Mouse (Mus musculus): Measurements from ENCODE around the gene Ugt1a6b.
"Not testable (repeated sequence)": the region's sequence is repeated elsewhere in the genome, so short reads cannot be mapped to it uniquely, and the experiment has no call there.

Gene Ugt1a6b

DNA sequence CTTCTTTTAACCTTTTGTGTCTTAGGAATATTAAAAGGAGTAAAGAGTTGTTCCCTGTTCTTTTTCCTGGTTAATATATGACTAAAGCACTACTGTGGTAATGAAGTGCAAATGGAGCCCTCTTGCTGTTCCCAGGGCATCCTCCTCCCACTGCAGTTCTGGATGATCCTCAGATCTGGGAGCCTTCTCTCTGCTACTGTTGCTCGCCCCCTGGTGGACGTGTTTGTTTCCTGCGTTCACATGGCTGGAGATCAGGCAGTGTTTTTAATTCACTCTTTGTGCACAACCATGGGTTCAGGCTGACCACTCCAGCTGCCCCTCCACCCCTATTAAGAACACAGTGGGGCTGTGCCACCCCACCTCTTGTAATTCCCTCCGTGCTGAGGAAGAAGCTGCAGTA, 17.5 kb downstream of the Ugt1a6b start:
- DNase-seq (ENCODE audit: low read depth, low spot score), result not testable (repeated sequence)

GRCm38 (mm10) chr1:88121521-88121920, 18.5 kb downstream of the Ugt1a6b start:
- DNase-seq (ENCODE audit: low read depth, low spot score), result not testable (repeated sequence)

DNA sequence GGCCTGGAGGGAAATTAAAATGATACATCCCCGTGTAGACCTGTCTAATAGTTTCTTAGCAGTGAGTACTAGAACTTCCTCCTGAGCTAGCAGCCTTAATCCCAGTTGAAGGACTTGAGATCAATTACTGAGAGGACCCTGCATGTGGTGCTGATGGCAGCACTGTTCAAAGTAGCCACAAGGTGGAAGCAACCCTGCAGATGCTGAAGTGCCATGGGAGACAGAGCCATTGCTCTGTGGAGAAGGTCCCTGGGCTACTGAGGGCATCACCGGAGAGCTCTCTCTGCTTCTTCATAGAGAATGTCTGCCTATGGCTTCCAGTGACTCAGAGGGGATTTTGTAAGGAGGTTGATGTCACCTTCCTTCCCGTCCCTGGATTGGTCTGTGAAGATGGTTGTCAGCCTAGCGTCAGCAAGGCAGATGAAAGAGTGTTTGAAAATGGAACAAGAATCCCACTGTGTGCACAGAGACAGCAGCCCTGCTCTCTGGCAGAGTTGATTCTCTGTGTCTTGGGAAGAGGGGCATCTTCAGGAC, 22.8 kb downstream of the Ugt1a6b start:
- not testable (repeated sequence) for DNase-seq (ENCODE audit: low read depth, low spot score)

GRCm38 (mm10) chr1:88129091-88129490, 26.0 kb downstream of the Ugt1a6b start:
- not testable (repeated sequence) for DNase-seq (ENCODE audit: low read depth, low spot score)

DNA sequence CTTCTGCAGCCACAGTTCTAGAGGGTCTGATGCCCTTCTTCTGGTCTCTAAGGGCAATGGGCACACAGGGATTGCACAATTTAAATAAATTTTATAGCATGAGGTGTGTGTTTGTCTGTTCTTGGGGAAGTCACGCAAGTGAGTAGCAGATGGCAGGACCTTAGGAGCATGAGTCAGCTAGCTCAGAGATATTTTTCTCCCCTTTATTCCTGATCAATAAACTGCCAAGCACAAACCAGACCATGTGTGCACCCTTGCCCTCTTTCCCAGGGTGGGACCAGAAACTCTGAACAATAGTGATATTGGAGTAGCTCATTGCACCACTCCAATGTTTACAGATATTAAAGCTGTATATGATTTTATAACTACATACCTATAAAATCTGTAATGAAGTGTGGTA, 27.2 kb downstream of the Ugt1a6b start:
- DNase-seq (ENCODE audit: low read depth, low spot score), result not testable (repeated sequence)

DNA sequence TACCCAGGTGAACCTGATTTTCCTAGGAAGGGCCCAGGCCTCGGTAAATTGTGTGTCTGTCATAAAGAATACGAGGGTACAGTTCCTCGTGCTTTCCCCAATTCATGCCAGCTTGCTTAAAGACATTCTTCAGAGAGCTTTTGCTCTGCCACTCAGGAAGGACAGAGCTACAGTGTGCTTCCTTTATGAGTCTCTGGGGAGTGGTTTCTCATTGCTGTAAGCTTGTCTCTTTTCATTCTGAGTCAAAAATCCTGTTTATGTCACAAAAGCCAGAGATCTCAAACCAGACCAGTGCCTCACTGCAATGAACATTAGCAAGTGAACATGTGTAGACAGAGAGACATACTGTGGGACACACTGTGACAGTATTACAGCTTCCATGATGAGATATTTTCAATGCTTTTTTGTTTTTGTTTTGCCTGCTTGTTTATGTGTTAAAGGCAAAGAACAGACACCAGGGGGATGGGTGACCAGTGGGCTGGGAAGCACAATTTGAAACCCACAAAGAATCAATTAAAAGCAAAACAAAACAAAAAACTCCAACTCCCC, 30.9 kb downstream of the Ugt1a6b start:
- DNase-seq (ENCODE audit: low read depth, low spot score), result no peak

- DNase-seq (ENCODE audit: low read depth, low spot score), result not testable (repeated sequence)
Measured at GRCm38 (mm10) chr1:88134457-88135011, 31.5 kb downstream of the Ugt1a6b start, which contains the start of gene Ugt1a6a. Ugt1a6a (plus strand) TSS chr1:88134809.

- not testable (repeated sequence) for DNase-seq (ENCODE audit: low read depth, low spot score)
Measured at GRCm38 (mm10) chr1:88135229-88135904, 32.3 kb downstream of the Ugt1a6b start.

DNA sequence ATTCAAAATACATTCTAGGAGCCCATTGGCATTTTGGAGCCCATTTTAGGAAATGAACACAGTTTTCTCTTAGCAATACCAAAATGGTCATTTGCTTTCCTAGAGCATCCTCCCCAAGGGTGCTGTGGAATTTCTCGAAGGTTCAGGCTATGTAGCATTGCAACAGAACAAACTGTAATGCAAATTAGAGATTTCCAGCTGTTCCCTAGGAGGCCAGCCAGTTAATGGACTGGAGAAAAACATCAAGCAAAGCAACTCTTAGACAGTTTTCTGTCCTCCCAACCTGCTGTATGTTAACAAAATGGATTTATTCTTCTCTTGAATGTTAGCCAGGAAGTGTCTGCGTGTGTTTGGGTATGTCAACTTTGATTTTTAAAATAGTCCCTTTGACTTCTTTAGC, 33.6 kb downstream of the Ugt1a6b start:
- no peak for DNase-seq (ENCODE audit: low read depth, low spot score)

DNA sequence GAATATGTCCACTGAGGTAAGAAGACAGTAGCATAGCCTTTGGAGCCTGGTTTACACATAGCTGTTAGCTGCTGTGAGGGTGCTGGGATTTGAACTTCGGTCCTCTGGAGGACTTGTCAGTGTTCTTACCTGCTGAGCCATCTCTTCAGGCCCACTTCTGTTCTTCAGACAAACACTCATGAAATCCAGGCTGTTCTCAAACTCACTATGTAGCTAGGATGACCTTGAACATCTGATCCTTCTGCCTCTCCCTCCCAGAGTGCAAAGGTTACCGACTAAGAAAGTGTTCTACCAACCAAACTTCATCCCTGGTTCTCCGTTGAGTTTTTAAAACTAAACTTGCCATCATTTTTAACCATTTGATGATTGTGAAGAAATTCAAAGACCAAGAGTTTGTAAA, 34.2 kb downstream of the Ugt1a6b start:
- no peak for DNase-seq (ENCODE audit: low read depth, low spot score)

- no peak for DNase-seq (ENCODE audit: low read depth, low spot score)
Measured at GRCm38 (mm10) chr1:88138145-88138544, 35.1 kb downstream of the Ugt1a6b start.

GRCm38 (mm10) chr1:88140492-88140891, 37.4 kb downstream of the Ugt1a6b start:
- DNase-seq (ENCODE audit: low read depth, low spot score), result not testable (repeated sequence)

GRCm38 (mm10) chr1:88143966-88144675, 41.1 kb downstream of the Ugt1a6b start:
- DNase-seq (ENCODE audit: low read depth, low spot score), result not testable (repeated sequence)

GRCm38 (mm10) chr1:88145278-88145677, 42.2 kb downstream of the Ugt1a6b start:
- not testable (repeated sequence) for DNase-seq (ENCODE audit: low read depth, low spot score)

DNA sequence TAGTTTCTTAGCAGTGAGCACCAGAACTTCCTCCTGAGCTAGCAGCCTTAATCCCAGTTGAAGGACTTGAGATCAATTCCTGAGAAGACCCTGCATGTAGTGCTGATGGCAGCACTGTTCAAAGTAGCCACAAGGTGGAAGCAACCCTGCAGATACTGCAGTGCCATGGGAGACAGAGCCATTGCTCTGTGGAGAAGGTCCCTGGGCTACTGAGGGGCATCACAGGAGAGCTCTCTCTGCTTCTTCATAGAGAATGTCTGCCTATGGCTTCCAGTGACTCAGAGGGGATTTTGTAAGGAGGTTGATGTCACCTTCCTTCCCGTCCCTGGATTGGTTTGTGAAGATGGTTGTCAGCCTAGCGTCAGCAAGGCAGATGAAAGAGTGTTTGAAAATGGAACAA, 47.1 kb downstream of the Ugt1a6b start:
- DNase-seq (ENCODE audit: low read depth, low spot score), result not testable (repeated sequence)

DNA sequence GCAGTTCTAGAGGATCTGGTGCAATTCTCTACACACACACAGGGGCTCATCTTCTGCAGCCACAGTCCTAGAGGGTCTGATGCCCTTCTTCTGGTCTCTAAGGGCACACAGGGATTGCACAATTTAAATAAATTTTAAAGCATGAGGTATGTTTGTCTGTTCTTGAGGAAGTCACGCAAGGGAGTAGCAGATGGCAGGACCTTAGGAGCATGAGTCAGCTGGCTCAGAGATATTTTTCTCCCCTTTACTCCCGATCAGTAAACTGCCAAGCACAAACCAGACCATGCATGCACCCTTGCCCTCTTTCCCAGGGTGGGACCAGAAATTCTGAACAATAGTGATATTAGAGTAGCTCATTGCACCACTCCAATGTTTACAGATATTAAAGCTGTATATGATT, 55.4 kb downstream of the Ugt1a6b start:
- no peak for DNase-seq (ENCODE audit: low read depth, low spot score)

DNA sequence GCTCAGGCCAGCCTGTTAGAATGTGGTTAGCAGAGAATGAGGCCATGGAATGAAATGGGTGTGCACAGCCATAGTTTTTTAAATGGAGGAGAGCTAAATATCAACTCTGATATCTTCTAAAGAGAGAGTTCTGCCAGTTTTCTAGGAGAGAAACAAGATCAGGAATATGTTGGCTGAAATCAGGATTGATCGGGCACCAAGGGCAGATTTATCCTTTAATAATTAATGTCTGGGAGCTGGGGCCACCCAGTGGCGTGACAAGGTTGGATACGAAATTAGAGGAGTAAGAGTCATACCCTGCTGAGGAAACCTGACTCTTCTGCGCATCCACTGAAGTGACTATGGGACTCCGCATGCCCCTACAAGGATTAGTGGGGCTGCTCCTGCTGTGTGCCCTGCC, 62.7 kb downstream of the Ugt1a6b start, which contains the start of gene Ugt1a5:
TSS of gene Ugt1a5 (plus strand) at position 302 of the 400 bp plus-strand sequence.
- no peak for DNase-seq (ENCODE audit: low read depth, low spot score)

GRCm38 (mm10) chr1:88172190-88172589, 69.1 kb downstream of the Ugt1a6b start:
- not testable (repeated sequence) for DNase-seq (ENCODE audit: low read depth, low spot score)

- no peak for DNase-seq (ENCODE audit: low read depth, low spot score)
Measured at GRCm38 (mm10) chr1:88179657-88180056, 76.6 kb downstream of the Ugt1a6b start.

GRCm38 (mm10) chr1:88186325-88186935, 83.4 kb downstream of the Ugt1a6b start:
- no peak for DNase-seq (ENCODE audit: low read depth, low spot score)

DNA sequence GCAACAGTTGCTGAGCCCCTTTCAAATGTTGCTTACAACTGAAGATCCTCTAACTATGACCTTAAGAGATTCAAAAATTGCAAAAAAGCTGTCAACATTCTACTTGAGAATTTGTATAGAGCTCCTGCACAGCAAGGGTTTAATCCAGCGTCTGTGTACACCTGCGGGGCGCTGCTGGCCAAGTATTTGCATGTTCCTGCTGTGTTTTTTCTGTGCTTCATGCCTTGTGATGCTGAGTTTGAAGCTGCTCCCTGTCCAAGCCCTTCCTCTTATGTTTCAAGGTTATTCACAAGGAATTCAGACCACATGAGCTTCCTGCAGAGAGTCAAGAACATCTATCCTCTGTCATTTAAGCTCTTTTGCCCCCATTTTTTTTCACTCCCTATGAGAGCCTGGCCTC, 89.1 kb downstream of the Ugt1a6b start:
- DNase-seq (ENCODE audit: low read depth, low spot score), result no peak

- no peak for DNase-seq (ENCODE audit: low read depth, low spot score)
Measured at GRCm38 (mm10) chr1:88195687-88196086, 92.6 kb downstream of the Ugt1a6b start.

Data from skeletal muscle tissue, adult 2 months (tissue).